Mouse (Mus musculus) kidney, adult 2 months (tissue): ENCODE results near the gene Mansc1.
A peak's percentile ranks its signal among the peaks of the same experiment; 100 is the strongest.

Source experiments
- CTCF ChIP-seq: fragments of 200-500 bp; conservative IDR thresholded peaks from 2 replicates; pipeline ENCODE4 v1.5.1; 2011; ENCODE audit warnings: low read depth, mild to moderate bottlenecking, control low read depth, low read length, moderate library complexity, mixed read lengths; ENCODE audit not compliant: insufficient read depth, insufficient read length
- POLR2A ChIP-seq: fragments of 200-500 bp; IDR thresholded peaks from one replicate; pipeline ENCODE4 v1.6.1; 2011; ENCODE audit warnings: low read depth, low read length, control low read depth

GRCm38 (mm10) chr6:134566818-134567485 is 65.3 kb downstream of the Mansc1 start, which contains the start of gene Lrp6:
- no peak for TF ChIP-seq CTCF
- TF ChIP-seq POLR2A: peak; percentile 42
